Mouse (Mus musculus): ENCODE results near the gene Plau. TPM values are rescaled to one million over a fixed set of nuclear protein-coding genes. Genes with fewer than 3 reads are reported as not detected.

The Plau gene
- polyA plus RNA-seq, 1 experiment from 2014 or later, result 0.18 TPM

GRCm38 (mm10) chr14:20811236-20811635 is 25.2 kb upstream of the Plau start:
- H3K4me1 ChIP-seq, result no peaks in the 10 kb centered on the region
- no peaks in the 10 kb centered on the region for H3K9me3 ChIP-seq
- WGBS, result 90% methylated on average over 8 of the region's 8 CpGs
- no peak overlapping the region for H3K27ac ChIP-seq
- H3K27me3 ChIP-seq (replicated peaks), result no peaks in the 10 kb centered on the region
- H3K9ac ChIP-seq, result no peak overlapping the region
- no peak for ATAC-seq (ENCODE audit: low FRiP score, low read depth)
- H3K4me2 ChIP-seq (replicated peaks), result no peak overlapping the region
- no peak overlapping the region for H3K4me3 ChIP-seq
- H3K36me3 ChIP-seq, result no peaks in the 10 kb centered on the region

- Histone ChIP-seq H3K27ac (no peak overlapping the region), H3K4me3 (no peak overlapping the region), H3K4me1 (no peaks in the 10 kb centered on the region), H3K9ac (no peak overlapping the region), H3K4me2 (replicated peaks) (no peak overlapping the region), H3K27me3 (replicated peaks) (no peaks in the 10 kb centered on the region), H3K36me3 (no peaks in the 10 kb centered on the region), H3K9me3 (no peaks in the 10 kb centered on the region)
- no peak for ATAC-seq (ENCODE audit: low FRiP score, low read depth)
- WGBS, result 65% methylated on average over 7 of the region's 7 CpGs
Observed at GRCm38 (mm10) chr14:20811779-20812406, 24.6 kb upstream of the Plau start.

DNA sequence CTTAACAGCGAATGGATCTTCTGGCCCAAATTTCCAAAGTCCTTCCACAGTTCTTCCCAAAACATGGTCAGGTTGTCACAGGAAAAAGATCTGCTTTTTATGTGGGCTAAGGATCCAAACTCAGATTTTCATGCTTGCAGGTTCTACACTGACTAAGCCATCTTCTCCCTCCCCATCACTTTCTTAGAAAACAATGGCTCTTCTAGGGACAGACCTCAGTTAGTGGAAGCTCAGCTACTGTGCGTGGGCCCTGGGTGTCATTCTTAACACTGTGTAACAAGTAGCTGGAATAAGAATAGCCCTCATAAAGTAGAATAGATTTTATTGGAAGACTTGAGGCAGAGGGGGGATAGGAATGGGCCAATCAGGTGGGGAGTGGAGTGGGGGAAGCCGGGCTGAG is 21.0 kb upstream of the Plau start:
- H3K4me1 ChIP-seq, result no peaks in the 10 kb centered on the region
- H3K36me3 ChIP-seq, result no peaks in the 10 kb centered on the region
- ATAC-seq (ENCODE audit: low FRiP score, low read depth), result no peak
- no peak overlapping the region for H3K4me2 ChIP-seq (replicated peaks)
- H3K9me3 ChIP-seq, result no peaks in the 10 kb centered on the region
- no peak overlapping the region for H3K4me3 ChIP-seq
- H3K9ac ChIP-seq, result no peak overlapping the region
- no peaks in the 10 kb centered on the region for H3K27me3 ChIP-seq (replicated peaks)
- H3K27ac ChIP-seq, result no peak overlapping the region
- WGBS, result 78% methylated on average over 3 of the region's 3 CpGs

- Histone ChIP-seq H3K4me1 (no peaks in the 10 kb centered on the region), H3K36me3 (no peaks in the 10 kb centered on the region), H3K4me3 (no peak overlapping the region), H3K27ac (no peak overlapping the region), H3K9me3 (no peaks in the 10 kb centered on the region), H3K4me2 (replicated peaks) (no peak overlapping the region), H3K9ac (no peak overlapping the region), H3K27me3 (replicated peaks) (no peaks in the 10 kb centered on the region)
- no peak for ATAC-seq (ENCODE audit: low FRiP score, low read depth)
- WGBS, result 82% methylated on average over 1 of the region's 1 CpGs
Observed at GRCm38 (mm10) chr14:20824517-20824916, 11.9 kb upstream of the Plau start.

DNA sequence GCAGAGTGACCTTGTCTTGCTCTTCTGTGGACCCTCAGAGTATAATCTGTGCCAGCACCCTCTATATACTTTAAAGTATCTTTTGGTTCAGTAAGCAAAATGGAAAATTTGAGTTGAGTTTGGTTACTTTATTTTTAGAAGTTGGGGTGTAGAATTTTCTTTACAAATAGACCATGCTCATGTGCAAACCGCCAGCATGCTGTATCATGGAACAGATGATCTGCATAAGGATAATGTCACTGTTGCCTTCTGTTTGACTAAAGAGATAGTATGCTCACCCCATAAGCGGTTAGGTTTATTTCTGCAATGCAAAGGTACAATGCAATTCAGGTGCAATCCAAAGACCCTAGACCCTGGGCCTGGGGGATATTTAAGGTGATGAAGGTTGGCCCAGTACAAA is 10.9 kb upstream of the Plau start:
- Histone ChIP-seq H3K9ac (no peak overlapping the region), H3K4me1 (no peaks in the 10 kb centered on the region), H3K27me3 (replicated peaks) (no peaks in the 10 kb centered on the region), H3K4me2 (replicated peaks) (no peak overlapping the region), H3K9me3 (no peaks in the 10 kb centered on the region), H3K4me3 (no peak overlapping the region), H3K27ac (no peak overlapping the region), H3K36me3 (no peaks in the 10 kb centered on the region)
- no peak for ATAC-seq (ENCODE audit: low FRiP score, low read depth)
- 94% methylated on average over 2 of the region's 2 CpGs for WGBS

- ATAC-seq (ENCODE audit: low FRiP score, low read depth), result no peak
- Histone ChIP-seq H3K36me3 (no peaks in the 10 kb centered on the region), H3K27ac (no peak overlapping the region), H3K4me1 (no peaks in the 10 kb centered on the region), H3K9ac (no peak overlapping the region), H3K4me2 (replicated peaks) (no peak overlapping the region), H3K4me3 (no peak overlapping the region), H3K27me3 (replicated peaks) (no peaks in the 10 kb centered on the region), H3K9me3 (no peaks in the 10 kb centered on the region)
- 84% methylated on average over 8 of the region's 8 CpGs for WGBS
Observed at GRCm38 (mm10) chr14:20827061-20827460, 9.4 kb upstream of the Plau start.

GRCm38 (mm10) chr14:20827491-20827890 is 9.0 kb upstream of the Plau start:
- no peak for ATAC-seq (ENCODE audit: low FRiP score, low read depth)
- Histone ChIP-seq H3K36me3 (no peaks in the 10 kb centered on the region), H3K9ac (no peak overlapping the region), H3K4me3 (no peak overlapping the region), H3K27ac (no peak overlapping the region), H3K4me1 (no peaks in the 10 kb centered on the region), H3K4me2 (replicated peaks) (no peak overlapping the region), H3K9me3 (no peaks in the 10 kb centered on the region), H3K27me3 (replicated peaks) (no peaks in the 10 kb centered on the region)
- 84% methylated on average over 5 of the region's 5 CpGs for WGBS

DNA sequence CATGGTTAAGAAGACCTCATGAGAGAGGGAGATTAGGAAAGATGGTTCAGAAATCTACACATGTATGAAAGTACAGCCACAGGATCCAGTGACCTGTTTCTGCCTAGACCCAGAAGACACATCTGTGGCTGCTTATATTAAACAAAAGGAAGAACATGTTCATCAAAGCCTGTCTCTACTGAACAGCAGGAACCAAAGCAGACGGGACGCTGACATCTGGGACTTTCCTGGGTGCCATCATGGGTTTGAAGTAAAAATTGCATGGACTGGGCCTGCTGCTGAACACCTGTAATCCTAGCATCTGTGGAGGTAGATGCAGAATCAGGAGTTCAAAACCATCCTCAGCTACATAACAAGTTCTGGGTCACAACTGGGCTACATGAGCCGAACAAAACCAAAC is 7.9 kb upstream of the Plau start:
- no peak overlapping the region for H3K9ac ChIP-seq
- H3K4me1 ChIP-seq, result no peaks in the 10 kb centered on the region
- 89% methylated on average over 3 of the region's 3 CpGs for WGBS
- no peak overlapping the region for H3K27ac ChIP-seq
- no peaks in the 10 kb centered on the region for H3K36me3 ChIP-seq
- no peak overlapping the region for H3K4me3 ChIP-seq
- no peaks in the 10 kb centered on the region for H3K27me3 ChIP-seq (replicated peaks)
- H3K4me2 ChIP-seq (replicated peaks), result no peak overlapping the region
- no peaks in the 10 kb centered on the region for H3K9me3 ChIP-seq
- ATAC-seq (ENCODE audit: low FRiP score, low read depth), result no peak

DNA sequence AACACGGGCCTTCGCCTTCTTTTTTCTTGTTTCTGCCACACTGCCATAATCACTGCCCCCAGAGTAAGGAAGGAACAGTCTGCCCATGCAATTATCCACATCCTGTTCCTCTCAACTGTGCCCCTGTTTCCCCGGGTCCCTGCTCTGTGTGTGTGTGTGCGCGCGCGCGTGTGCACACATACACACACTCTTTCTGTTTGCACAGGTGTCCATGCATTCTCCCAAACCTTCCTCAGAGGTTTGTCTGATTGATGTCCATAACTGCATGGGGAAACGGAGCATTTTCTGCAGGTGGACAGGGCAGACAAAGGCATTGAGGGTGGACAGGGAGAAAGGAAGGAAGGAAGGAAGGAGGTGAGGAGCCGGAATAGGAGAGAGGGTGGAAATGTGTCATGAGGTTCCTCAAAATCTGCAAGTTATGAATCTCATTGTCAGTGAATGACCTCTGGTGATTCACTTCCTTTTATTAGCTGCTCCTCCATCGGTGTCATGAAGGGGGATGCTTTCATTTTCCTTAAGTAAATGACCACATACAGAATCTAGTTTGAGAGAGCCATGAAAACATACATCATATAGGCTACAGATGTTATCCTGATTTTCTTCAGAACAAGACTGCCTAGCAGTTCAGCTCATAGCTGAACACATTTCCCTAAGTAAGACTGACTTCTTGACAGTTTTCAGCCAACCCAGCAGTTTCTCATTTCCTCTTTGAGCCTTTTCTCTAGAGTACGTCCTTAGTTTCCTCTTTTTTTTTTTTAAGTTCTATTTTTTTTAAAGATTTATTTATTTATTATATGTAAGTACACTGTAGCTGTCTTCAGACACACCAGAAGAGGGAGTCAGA is 6.7 kb upstream of the Plau start:
- no peaks in the 10 kb centered on the region for H3K36me3 ChIP-seq
- H3K4me1 ChIP-seq, result no peaks in the 10 kb centered on the region
- no peak overlapping the region for H3K4me3 ChIP-seq
- H3K4me2 ChIP-seq (replicated peaks), result no peak overlapping the region
- WGBS, result 77% methylated on average over 12 of the region's 12 CpGs
- no peak overlapping the region for H3K9ac ChIP-seq
- H3K27ac ChIP-seq, result no peak overlapping the region
- ATAC-seq (ENCODE audit: low FRiP score, low read depth), result no peak
- no peaks in the 10 kb centered on the region for H3K27me3 ChIP-seq (replicated peaks)
- H3K9me3 ChIP-seq, result no peaks in the 10 kb centered on the region

GRCm38 (mm10) chr14:20831141-20831910 is 5.1 kb upstream of the Plau start:
- Histone ChIP-seq H3K27me3 (replicated peaks) (no peaks in the 10 kb centered on the region), H3K4me2 (replicated peaks) (no peak overlapping the region), H3K9me3 (no peaks in the 10 kb centered on the region), H3K4me3 (no peak overlapping the region), H3K27ac (no peak overlapping the region), H3K9ac (no peak overlapping the region), H3K4me1 (no peaks in the 10 kb centered on the region), H3K36me3 (no peaks in the 10 kb centered on the region)
- WGBS, result 82% methylated on average over 9 of the region's 9 CpGs
- ATAC-seq (ENCODE audit: low FRiP score, low read depth), result no peak

GRCm38 (mm10) chr14:20831915-20832314 is 4.5 kb upstream of the Plau start:
- no peaks in the 10 kb centered on the region for H3K27me3 ChIP-seq (replicated peaks)
- H3K4me1 ChIP-seq, result peaks cover 3% of the 10 kb centered on the region; the same call in 1 of the 2 replicates
- H3K4me3 ChIP-seq, result no peak overlapping the region
- H3K36me3 ChIP-seq, result no peaks in the 10 kb centered on the region
- no peak overlapping the region for H3K9ac ChIP-seq
- H3K27ac ChIP-seq, result no peak overlapping the region
- H3K9me3 ChIP-seq, result no peaks in the 10 kb centered on the region
- ATAC-seq (ENCODE audit: low FRiP score, low read depth), result no peak
- 81% methylated on average over 1 of the region's 1 CpGs for WGBS
- no peak overlapping the region for H3K4me2 ChIP-seq (replicated peaks)

DNA sequence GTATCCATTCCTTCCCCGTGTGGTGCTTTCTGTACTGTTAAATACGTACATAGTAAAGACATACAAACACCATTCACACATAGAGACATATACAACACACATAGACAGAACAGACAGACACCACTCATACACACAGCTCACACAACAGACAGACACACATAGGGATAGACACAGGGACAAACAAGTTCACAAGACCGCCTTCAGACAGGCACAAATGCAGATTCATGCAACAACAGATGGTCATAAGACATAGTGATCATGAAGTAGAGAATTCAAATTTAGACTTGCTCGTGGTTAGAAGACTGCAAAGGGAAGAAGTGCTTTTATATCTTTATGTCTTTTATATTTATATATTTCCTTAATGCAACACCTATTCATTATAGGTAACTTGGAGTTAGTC is 2.9 kb upstream of the Plau start:
- no peak for ATAC-seq (ENCODE audit: low FRiP score, low read depth)
- Histone ChIP-seq H3K9ac (no peak overlapping the region), H3K27ac (no peak overlapping the region), H3K27me3 (replicated peaks) (0 out of 2 replicates have a peak, but pooled peaks cover 2% of the 10 kb centered on the region), H3K36me3 (no peaks in the 10 kb centered on the region), H3K4me1 (peaks cover 7% of the 10 kb centered on the region; the same call in 1 of the 2 replicates), H3K4me2 (replicated peaks) (no peak overlapping the region), H3K9me3 (no peaks in the 10 kb centered on the region), H3K4me3 (no peak overlapping the region)
- 90% methylated on average over 4 of the region's 4 CpGs for WGBS
